Mouse (Mus musculus) hindbrain, embryonic 15.5 days (tissue): Measurements from ENCODE around the gene Rab6a. TPM values are rescaled to one million over a fixed set of nuclear protein-coding genes. Genes with fewer than 3 reads are reported as not detected.
A peak's percentile ranks its signal among the peaks of the same experiment; 100 is the strongest.

ENCODE experiments used
- ATAC-seq: fragments of 200-750 bp; cut with Nextera tagmentation; 2 replicates; pipeline ENCODE4 v1.8.0; 2017; ENCODE audit warnings: low read depth, moderate number of reproducible peaks, moderate TSS enrichment; ENCODE audit not compliant: low FRiP score
- H3K27ac ChIP-seq: fragments of 300-500 bp; sonication (generic); replicated peaks from 2 replicates; pipeline ENCODE4 v1.5.1; 2015; ENCODE audit warnings: mild to moderate bottlenecking, inconsistent platforms
- H3K27me3 ChIP-seq: fragments of 300-500 bp; sonication (generic); 2 replicates; pipeline ENCODE4 v1.6.1; 2015; ENCODE audit warnings: control low read depth, inconsistent platforms
- H3K36me3 ChIP-seq: fragments of 300-500 bp; sonication (generic); 2 replicates; pipeline ENCODE4 v1.6.1; 2015; ENCODE audit warnings: control low read depth, inconsistent platforms
- H3K4me1 ChIP-seq: fragments of 300-500 bp; sonication (generic); replicated peaks from 2 replicates; pipeline ENCODE4 v1.6.1; 2015; ENCODE audit warnings: control low read depth, inconsistent platforms
- H3K4me2 ChIP-seq: fragments of 300-500 bp; sonication (generic); 2 replicates; pipeline ENCODE4 v1.6.1; 2015; ENCODE audit warnings: moderate library complexity, mild to moderate bottlenecking, inconsistent platforms
- H3K4me3 ChIP-seq: fragments of 300-500 bp; sonication (generic); 2 replicates; pipeline ENCODE4 v1.5.1; 2015; ENCODE audit warnings: mild to moderate bottlenecking, inconsistent platforms
- H3K9ac ChIP-seq: fragments of 300-500 bp; sonication (generic); 2 replicates; pipeline ENCODE4 v1.6.1; 2015; ENCODE audit warnings: inconsistent platforms
- H3K9me3 ChIP-seq: fragments of 300-500 bp; sonication (generic); 2 replicates; pipeline ENCODE4 v1.6.1; 2016; ENCODE audit warnings: control low read depth, inconsistent platforms
- WGBS: fragments of 180-500 bp; shearing (Covaris S2); methylation state at CpG from one replicate; pipeline ENCODE4 v1.1.7; 2015; 5-methylcytosine and 5-hydroxymethylcytosine counted together
- polyA plus RNA-seq: library from polyadenylated mRNA; unstranded; fragments of >200 nt; fragmentation: Nextera tagmentation; extraction: Ambion mirVana; gene quantifications from 2 replicates; pipeline ENCODE4 v1.2.1, GENCODE M21; 2015

The Rab6a gene
- polyA plus RNA-seq, 1 experiment from 2014 or later: 283 TPM

DNA sequence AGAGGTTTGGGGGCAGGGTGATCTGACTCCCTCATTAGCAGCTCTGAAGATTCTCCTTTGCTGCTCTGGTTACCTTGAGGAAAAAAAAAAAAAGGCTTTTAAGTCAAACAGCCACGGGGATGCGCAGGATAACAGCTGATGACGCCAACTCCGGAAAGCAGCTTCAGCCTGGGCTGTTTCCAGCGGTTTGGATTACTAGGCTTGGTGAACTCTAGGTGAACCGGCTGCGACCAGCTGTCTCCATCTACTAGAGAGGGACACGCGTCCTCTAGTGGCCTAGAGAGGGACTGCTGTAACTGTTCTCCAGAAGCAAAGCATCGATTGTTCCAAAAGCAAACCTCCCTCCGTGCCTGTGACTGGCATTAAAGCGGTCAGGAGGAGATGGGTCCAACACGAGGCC, 56.0 kb downstream of the Rab6a start:
- WGBS: under 1% methylated on average over 13 of the region's 13 CpGs
- peak; percentile 88 for ATAC-seq
- Histone ChIP-seq H3K4me2 (peak overlapping the region; percentile 39), H3K27me3 (no peaks in the 10 kb centered on the region), H3K4me3 (peak overlapping the region; percentile 11; the same call in 1 of the 2 replicates), H3K27ac (0 out of 2 replicates have a peak overlapping the region, but pooled peaks have one; percentile 34), H3K36me3 (no peaks in the 10 kb centered on the region), H3K9ac (0 out of 2 replicates have a peak overlapping the region, but pooled peaks have one; percentile 21), H3K9me3 (no peaks in the 10 kb centered on the region), H3K4me1 (peaks cover 15% of the 10 kb centered on the region)

DNA sequence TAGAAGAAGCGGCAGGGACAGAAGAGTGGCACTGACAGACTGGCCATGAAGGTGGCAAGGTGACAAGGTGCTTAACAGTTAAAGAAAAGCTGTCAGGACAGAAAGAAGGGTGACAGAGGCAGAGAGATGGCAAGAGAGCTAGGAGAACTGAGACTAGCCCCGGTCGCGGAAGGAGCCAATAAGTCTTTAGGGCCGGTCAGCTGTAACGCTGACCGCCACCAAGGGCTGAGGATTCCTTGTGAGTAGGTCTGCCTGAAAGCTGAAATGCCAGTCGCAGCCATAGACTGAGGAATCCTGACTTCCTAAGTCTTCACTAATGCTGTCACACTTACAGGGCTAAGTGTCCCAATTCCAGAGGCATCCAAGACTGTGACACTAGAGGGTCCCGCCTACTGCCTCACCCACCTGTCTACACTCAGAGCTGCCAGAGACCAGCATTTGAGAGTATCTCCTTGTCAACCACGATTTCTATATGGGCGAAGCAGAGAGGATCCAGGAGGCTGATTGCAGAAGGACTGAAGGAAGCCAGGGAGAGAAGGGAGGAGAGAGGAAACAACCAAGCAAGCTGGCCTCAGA, 56.6 kb downstream of the Rab6a start:
- WGBS: 68% methylated on average over 11 of the region's 11 CpGs
- H3K4me3 ChIP-seq: peak overlapping the region; percentile 11; the same call in 1 of the 2 replicates
- no peaks in the 10 kb centered on the region for H3K36me3 ChIP-seq
- no peaks in the 10 kb centered on the region for H3K9me3 ChIP-seq
- H3K27ac ChIP-seq: no peak overlapping the region
- peaks cover 15% of the 10 kb centered on the region for H3K4me1 ChIP-seq
- H3K27me3 ChIP-seq: no peaks in the 10 kb centered on the region
- H3K4me2 ChIP-seq: peak overlapping the region; percentile 39
- peak; percentile 69 for ATAC-seq
- H3K9ac ChIP-seq: 0 out of 2 replicates have a peak overlapping the region, but pooled peaks have one; percentile 21

DNA sequence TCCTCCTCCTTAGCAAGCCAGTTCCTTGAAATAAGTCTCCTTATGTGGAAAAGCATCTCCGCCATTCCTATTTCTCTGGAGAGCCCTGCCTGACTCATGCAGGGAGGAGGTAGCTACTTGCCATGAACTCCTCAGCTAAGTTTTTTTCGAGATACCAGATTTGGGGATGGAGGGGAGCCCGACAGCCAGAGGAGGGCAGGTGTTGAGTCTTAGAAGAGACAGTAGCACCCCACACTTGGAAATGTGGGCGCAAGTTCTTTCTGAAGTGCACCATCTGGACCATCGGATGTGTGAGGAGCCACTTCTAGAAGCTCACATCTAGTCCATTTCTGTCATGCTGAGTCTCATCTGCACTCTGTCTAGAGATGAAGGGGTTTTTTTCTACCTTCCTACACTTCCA, 63.4 kb downstream of the Rab6a start:
- H3K4me3 ChIP-seq: no peak overlapping the region
- H3K27ac ChIP-seq: no peak overlapping the region

DNA sequence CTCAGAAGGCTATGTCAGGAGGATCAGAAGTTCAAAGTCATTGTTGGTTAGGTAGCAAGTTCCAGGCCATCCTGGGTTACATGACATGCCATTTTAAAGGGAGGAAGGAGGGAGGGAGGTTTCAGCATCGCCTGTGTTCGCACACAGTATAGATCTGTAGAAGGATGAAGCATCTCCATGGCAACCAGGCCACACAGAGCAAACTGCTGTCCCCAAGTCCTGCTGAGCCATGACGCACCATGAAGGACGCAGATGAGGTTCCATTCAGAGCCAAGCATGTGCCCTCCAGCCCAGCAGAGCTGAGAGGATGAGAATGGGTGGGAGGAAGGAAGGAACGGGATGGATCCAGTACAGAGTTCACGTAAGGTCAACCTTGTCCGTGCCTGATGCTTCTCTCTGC, 66.2 kb downstream of the Rab6a start:
- Histone ChIP-seq H3K4me2 (no peak overlapping the region), H3K27me3 (no peaks in the 10 kb centered on the region), H3K36me3 (no peaks in the 10 kb centered on the region), H3K27ac (no peak overlapping the region), H3K4me3 (no peak overlapping the region), H3K9me3 (no peaks in the 10 kb centered on the region), H3K4me1 (no peaks in the 10 kb centered on the region), H3K9ac (no peak overlapping the region)
- 30% methylated on average over 7 of the region's 7 CpGs for WGBS
- no peak for ATAC-seq

More for the DNA sequence above, 63.4 kb downstream of the Rab6a start:
- WGBS: 86% methylated on average over 5 of the region's 5 CpGs
- H3K27me3 ChIP-seq: no peaks in the 10 kb centered on the region
- no peaks in the 10 kb centered on the region for H3K36me3 ChIP-seq
- no peaks in the 10 kb centered on the region for H3K4me1 ChIP-seq
- ATAC-seq: no peak
- no peak overlapping the region for H3K4me2 ChIP-seq
- no peak overlapping the region for H3K9ac ChIP-seq
- no peaks in the 10 kb centered on the region for H3K9me3 ChIP-seq

DNA sequence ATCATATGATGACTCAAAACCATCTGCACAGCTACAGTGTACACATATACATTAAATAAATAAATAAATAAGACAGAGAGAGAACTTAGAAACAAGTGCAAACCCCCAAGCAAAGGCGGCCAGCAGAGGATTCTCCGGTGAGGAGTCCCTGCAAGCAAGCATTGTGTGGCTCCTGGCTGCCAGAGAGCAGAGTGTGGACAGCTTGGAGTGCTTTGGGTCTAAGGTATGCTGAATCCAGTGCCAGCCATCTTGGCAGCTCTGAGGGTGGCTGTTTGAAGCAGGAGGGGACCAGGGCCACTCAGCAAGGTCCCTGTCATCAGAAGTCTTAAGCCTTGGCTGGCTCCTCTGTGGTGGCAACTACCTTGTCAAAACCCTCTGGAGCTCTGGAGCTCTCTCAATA, 67.7 kb downstream of the Rab6a start:
- Histone ChIP-seq H3K36me3 (no peaks in the 10 kb centered on the region), H3K9ac (no peak overlapping the region), H3K27me3 (no peaks in the 10 kb centered on the region), H3K4me2 (no peak overlapping the region), H3K27ac (no peak overlapping the region), H3K9me3 (no peaks in the 10 kb centered on the region), H3K4me3 (no peak overlapping the region), H3K4me1 (no peaks in the 10 kb centered on the region)
- ATAC-seq: no peak
- 90% methylated on average over 2 of the region's 2 CpGs for WGBS

DNA sequence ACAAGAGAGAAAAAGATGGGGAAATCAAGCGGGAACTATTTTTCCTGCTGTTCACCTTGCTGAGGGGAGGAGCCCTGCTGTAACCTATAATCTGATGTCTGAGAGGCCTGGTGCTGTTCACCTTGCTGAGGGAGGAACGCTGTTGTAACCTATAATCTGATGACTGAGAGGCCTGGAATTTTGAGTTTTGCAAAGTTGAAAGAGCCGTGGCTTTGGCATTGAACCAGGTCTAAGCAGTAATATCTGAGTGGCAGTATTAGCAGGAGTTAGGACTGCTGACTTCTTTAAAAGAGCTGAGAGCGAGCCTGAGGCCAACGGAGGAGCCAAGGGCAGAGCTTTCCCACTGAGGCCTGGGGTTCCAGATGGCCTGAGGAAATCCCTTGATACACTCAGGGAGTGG, 70.8 kb downstream of the Rab6a start:
- no peaks in the 10 kb centered on the region for H3K9me3 ChIP-seq
- H3K36me3 ChIP-seq: no peaks in the 10 kb centered on the region
- H3K9ac ChIP-seq: no peak overlapping the region
- no peak overlapping the region for H3K27ac ChIP-seq
- no peak overlapping the region for H3K4me2 ChIP-seq
- no peaks in the 10 kb centered on the region for H3K27me3 ChIP-seq
- WGBS: 81% methylated on average over 5 of the region's 5 CpGs
- ATAC-seq: no peak
- no peak overlapping the region for H3K4me3 ChIP-seq
- no peaks in the 10 kb centered on the region for H3K4me1 ChIP-seq

DNA sequence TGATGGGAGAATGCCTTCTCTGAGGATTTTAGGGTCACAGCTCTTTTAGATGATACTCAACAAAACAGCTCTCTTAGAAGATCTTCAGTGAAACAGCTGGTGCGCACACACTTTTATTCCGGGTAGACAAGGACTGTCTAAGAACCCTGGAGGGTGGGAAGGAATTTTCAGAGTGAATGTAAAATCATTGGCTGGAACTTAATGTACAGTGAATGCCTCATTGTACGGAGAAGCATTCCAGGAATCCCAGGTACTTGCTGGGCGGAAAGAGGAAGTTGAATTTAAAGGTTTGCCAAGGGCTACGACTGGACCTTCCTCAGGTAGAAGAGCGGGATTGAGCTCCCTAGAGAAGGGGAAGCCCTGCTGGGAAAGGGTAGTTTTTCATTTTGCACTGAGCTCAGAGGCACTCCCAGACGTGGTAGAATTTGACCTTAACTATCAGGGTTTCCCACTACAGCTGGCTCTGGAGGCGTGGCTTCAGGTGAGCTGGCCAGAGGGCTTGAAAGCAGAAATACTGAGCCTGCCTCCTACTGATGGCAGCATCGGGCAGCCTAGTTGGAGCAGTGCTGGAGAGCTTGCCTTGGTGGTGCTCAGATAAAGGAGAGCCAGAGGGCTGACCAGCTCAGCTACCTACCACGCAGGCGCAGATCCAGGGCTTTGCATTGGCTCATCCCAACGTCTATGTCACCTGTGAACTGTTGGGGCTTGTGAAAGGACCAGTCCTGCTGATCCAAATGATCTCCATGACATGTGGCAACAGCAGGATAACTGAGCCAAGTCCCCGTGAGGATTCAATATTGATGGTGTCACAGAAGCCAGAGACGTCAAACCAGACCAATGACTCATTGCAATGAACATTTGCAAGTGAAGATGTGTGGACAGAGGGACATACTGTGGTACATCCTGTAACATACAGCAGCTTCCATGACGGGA, 72.0 kb downstream of the Rab6a start:
- 70% methylated on average over 15 of the region's 15 CpGs for WGBS
- Histone ChIP-seq H3K36me3 (no peaks in the 10 kb centered on the region), H3K4me3 (no peak overlapping the region), H3K27me3 (no peaks in the 10 kb centered on the region), H3K27ac (no peak overlapping the region), H3K9me3 (no peaks in the 10 kb centered on the region), H3K4me1 (no peaks in the 10 kb centered on the region), H3K9ac (no peak overlapping the region), H3K4me2 (no peak overlapping the region)
- no peak for ATAC-seq

DNA sequence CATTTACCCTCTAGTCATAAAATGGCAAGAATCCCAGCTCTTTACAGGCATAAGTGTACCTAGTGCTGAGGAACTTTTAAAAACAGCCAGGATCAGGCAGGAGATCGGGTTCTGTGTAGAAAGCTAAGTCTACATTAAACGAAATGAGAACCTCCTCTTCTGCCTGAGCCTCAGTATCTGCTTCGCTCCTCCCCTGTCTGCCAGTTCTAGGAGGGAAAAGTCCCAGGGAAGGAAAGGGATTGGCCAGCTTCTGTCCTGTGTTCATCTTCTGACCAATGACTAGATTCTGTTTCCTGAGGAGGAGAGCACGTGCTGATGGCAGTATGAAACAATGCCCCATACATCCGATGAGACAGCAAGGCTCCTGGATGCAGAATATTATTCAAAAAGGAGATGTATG, 73.9 kb downstream of the Rab6a start:
- no peaks in the 10 kb centered on the region for H3K27me3 ChIP-seq
- WGBS: 58% methylated on average over 5 of the region's 5 CpGs
- H3K36me3 ChIP-seq: no peaks in the 10 kb centered on the region
- ATAC-seq: no peak
- no peak overlapping the region for H3K9ac ChIP-seq
- no peak overlapping the region for H3K4me3 ChIP-seq
- no peak overlapping the region for H3K27ac ChIP-seq
- no peaks in the 10 kb centered on the region for H3K4me1 ChIP-seq
- no peaks in the 10 kb centered on the region for H3K9me3 ChIP-seq
- no peak overlapping the region for H3K4me2 ChIP-seq

DNA sequence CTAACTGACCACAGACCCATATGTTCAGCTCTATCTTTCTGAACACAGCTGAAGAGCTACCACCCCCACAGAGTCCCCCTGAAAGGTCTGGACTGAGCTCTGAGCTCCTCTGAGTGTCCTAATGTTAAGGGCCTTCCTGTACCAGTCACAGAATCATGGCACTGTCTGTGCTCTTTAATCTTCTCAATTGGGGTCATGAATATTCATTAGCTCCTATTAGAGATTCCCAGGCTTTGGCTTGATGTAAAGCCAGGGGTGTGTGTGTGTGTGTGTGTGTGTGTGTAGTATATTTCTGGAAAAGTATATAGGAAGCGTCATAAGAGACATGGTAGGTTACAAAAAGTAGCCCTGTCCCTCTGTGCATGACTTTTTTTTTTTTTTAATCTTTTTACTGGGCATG, 76.0 kb downstream of the Rab6a start:
- Histone ChIP-seq H3K4me1 (no peaks in the 10 kb centered on the region), H3K36me3 (no peaks in the 10 kb centered on the region), H3K27ac (no peak overlapping the region), H3K27me3 (no peaks in the 10 kb centered on the region), H3K4me3 (no peak overlapping the region), H3K9ac (no peak overlapping the region), H3K9me3 (no peaks in the 10 kb centered on the region), H3K4me2 (no peak overlapping the region)
- no peak for ATAC-seq
- WGBS: 74% methylated on average over 1 of the region's 1 CpGs

DNA sequence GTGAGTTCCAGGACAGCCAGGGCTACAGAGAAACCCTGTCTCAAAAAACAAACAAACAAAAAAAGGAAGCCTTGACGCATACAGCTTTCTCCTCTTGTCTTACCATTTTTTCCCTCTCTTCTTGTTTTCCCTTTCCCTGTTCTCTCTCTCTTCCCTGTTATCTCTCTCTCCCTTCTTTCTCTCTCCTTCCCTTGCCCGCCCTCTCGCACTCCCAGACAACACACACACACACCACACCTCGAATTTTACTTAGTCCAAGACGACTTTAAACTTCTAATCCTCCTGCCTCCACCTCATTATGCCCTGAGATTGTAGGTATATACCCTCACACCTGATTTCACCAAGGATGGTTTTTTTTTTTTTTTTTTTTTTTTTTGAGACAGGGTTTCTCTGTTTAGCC, 76.9 kb downstream of the Rab6a start:
- no peak overlapping the region for H3K27ac ChIP-seq
- H3K9ac ChIP-seq: no peak overlapping the region
- H3K27me3 ChIP-seq: no peaks in the 10 kb centered on the region
- no peak for ATAC-seq
- H3K4me3 ChIP-seq: no peak overlapping the region
- no peaks in the 10 kb centered on the region for H3K4me1 ChIP-seq
- WGBS: 75% methylated on average over 5 of the region's 5 CpGs
- no peaks in the 10 kb centered on the region for H3K36me3 ChIP-seq
- H3K9me3 ChIP-seq: no peaks in the 10 kb centered on the region
- H3K4me2 ChIP-seq: no peak overlapping the region

DNA sequence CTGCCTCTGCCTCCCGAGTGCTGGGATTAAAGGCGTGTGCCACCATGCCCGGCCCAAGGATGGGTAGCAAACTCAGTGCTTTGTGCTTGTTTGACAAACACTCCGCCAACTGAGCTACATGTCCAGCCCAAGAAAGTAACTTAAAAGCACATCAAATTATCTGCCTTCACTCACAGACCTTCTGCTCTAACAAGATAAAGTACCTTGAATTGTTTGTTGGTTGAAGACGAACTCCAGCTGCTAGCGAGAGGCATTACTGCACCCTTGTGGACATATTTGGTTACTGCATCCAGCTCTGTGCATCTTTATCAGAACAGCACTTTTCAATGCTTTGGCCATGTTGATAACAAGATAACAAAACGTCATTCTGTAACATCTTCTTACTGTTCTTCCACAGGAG, 77.3 kb downstream of the Rab6a start:
- Histone ChIP-seq H3K4me3 (no peak overlapping the region), H3K27ac (no peak overlapping the region), H3K36me3 (no peaks in the 10 kb centered on the region), H3K27me3 (no peaks in the 10 kb centered on the region), H3K4me1 (no peaks in the 10 kb centered on the region), H3K9me3 (no peaks in the 10 kb centered on the region), H3K9ac (no peak overlapping the region), H3K4me2 (no peak overlapping the region)
- no peak for ATAC-seq
- WGBS: 55% methylated on average over 7 of the region's 7 CpGs
